Mouse (Mus musculus) heart, adult 2 months (tissue): Measurements from ENCODE around the gene Jmjd6.
A peak's percentile ranks its signal among the peaks of the same experiment; 100 is the strongest.

ENCODE experiments used
- CTCF ChIP-seq: fragments of 200-600 bp; IDR thresholded peaks from 2 replicates; pipeline ENCODE4 v1.8.1; 2022; ENCODE audit warnings: antibody characterized with exemption, mild to moderate bottlenecking, moderate library complexity
- EP300 ChIP-seq: fragments of 200-500 bp; IDR thresholded peaks from 2 replicates; pipeline ENCODE4 v1.6.1; 2011; ENCODE audit warnings: low read depth, low read length, control low read depth; ENCODE audit not compliant: insufficient read depth
- POLR2A ChIP-seq: fragments of 200-500 bp; IDR thresholded peaks from 2 replicates; pipeline ENCODE4 v1.6.1; 2011; ENCODE audit warnings: mild to moderate bottlenecking, low read depth, low read length, control low read depth; ENCODE audit not compliant: insufficient read depth

DNA sequence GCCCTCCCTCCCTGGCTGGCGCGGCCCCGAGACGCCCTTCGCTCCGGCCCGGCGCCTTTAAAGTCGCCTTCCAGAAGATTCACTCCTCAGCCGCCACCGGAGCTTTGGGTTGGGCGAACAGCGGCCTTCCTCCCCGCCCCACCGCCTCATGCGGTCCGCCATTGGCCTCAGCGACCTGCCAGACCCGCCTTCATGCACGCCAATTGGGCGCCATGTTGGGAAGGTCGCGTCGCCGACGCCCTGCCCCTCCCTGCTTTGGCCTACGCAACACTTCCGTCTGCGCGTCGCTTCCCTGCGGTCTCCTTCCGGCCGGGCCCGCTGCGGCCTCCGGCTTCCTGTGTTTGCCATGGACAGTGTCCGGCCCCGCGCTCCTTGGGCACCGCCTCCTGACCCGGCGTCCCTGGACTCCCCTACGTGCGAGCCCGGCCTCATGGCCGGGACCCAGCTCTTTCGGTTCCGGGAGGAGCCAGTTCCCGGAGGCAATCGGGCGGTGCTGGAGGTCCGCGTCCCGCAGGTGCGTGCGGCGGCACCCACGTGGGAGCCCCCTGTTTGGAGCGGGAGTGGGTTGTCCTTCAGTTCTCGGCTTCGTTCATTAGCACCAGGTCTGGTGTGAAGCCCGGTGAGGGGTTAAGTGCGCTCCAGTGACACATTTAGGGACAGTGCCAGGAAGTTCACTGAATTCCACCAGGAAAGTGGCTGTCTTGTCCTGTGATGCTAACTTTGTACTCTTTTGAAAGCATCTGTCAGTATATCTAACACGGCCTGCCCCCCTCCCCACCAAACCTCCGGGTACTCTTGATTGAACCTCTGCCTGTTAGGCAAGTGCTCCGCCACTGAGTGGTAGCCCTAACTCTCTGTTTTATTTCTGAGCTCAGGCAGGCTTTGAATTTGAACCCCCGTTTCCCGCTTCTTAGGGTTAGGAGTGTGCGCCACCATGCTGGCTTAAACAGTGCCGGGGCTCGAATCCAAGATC is at the start of gene Jmjd6, which contains the start of gene Mettl23:
- peak; percentile 62 for TF ChIP-seq POLR2A
- TF ChIP-seq CTCF = no peak
- TF ChIP-seq EP300 = peak; percentile 82; the same call in 1 of the 2 replicates
